Mouse (Mus musculus) brown adipose tissue, adult 24 weeks (tissue): ENCODE results near the gene Cep135. TPM values are rescaled to one million over a fixed set of nuclear protein-coding genes. Genes with fewer than 3 reads are reported as not detected.

Source experiments
- H3K27ac ChIP-seq: fragments of 200-500 bp; replicated peaks from 2 replicates; pipeline ENCODE4 v1.5.1; 2012; ENCODE audit warnings: low read depth, mild to moderate bottlenecking, low read length
- H3K4me1 ChIP-seq: fragments of 200-500 bp; 2 replicates; pipeline ENCODE4 v1.6.1; 2012; ENCODE audit warnings: low read length, mixed read lengths; ENCODE audit not compliant: control insufficient read depth, insufficient read depth, insufficient read length
- H3K4me3 ChIP-seq: fragments of 200-500 bp; 2 replicates; pipeline ENCODE4 v1.5.1; 2012; ENCODE audit warnings: low read depth, mild to moderate bottlenecking, low read length, moderate library complexity; ENCODE audit not compliant: insufficient read depth
- polyA plus RNA-seq: library from polyadenylated mRNA; stranded (reverse); fragments of >200 nt; gene quantifications from 2 replicates; pipeline ENCODE4 v1.2.4, GENCODE M21; 2012; ENCODE audit not compliant: missing spikeins, insufficient read depth, insufficient read length

Gene Cep135
- polyA plus RNA-seq, 1 experiment = 2.1 TPM

DNA sequence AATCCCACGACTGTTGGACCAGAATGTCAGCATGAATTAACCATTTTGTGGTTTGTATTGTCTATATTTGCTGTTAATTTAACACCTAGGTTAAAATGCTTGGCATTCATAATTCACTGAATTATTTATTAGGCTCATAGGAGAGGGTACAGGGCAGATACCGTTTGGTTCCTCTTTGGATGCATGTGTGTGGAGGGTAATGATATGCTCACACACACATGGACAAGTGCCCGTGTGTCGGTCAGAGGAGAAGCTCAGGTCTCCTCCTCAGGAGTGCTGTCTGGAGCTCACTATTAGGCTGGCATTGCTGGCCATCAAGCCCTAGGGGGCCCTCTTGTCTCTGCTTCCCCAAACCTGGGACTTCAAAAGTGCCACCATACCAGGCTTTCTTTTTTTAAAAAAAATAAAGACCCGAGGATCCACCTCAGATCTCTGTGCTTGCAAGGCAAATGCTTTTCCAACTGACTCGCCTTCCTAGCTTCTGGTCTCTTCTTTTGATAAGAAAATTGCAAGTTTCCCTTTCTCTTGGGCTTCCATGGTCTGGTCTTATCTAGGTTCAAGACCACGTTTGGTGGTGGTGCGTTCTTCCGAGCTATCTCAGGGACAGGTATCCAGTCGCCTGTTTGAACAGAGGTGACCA lies 99.6 kb downstream of the Cep135 start:
- no peak overlapping the region for H3K27ac ChIP-seq
- H3K4me3 ChIP-seq = no peak overlapping the region
- H3K4me1 ChIP-seq = no peaks in the 10 kb centered on the region

DNA sequence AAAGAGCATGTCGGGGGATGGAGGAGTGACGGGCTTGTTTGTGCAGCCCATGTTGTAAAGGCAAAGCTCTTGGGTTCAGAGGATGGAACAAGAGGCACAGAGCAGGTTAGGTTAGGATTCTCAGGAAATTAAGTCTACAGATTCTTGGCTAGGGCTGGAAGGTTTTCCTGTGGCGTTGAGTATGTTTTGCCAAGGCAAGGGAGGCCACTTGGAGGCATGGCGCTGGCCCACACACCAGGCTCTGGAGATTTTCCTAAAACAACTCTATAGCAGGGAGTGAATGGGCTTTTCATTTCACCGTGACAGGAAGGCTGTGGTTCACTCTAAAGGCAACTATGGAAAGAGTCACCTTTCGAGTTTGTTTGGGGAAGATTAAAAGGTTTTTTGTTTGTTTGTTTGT lies 100.1 kb downstream of the Cep135 start:
- Histone ChIP-seq H3K27ac (no peak overlapping the region), H3K4me3 (no peak overlapping the region), H3K4me1 (no peaks in the 10 kb centered on the region)

DNA sequence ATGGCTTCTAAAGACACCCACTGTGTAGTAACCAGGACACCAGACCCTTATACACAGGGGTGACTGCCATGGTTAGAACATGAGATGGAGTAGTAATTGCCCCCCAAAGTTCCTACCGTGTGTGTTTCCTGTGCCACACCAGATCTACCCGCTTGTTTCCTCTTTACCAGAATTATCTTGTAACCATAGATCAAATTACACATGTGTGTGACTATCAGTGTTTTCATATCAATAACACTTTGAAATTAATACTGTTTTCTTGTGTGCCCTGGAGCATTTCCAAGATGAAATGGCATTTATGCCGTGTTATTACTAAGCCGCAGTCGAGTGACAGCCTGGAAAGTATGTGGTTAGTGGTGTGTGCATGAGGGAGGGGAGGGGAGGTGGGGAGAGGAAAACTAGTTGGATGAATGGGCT lies 101.7 kb downstream of the Cep135 start:
- Histone ChIP-seq H3K4me1 (no peaks in the 10 kb centered on the region), H3K27ac (no peak overlapping the region), H3K4me3 (no peak overlapping the region)

DNA sequence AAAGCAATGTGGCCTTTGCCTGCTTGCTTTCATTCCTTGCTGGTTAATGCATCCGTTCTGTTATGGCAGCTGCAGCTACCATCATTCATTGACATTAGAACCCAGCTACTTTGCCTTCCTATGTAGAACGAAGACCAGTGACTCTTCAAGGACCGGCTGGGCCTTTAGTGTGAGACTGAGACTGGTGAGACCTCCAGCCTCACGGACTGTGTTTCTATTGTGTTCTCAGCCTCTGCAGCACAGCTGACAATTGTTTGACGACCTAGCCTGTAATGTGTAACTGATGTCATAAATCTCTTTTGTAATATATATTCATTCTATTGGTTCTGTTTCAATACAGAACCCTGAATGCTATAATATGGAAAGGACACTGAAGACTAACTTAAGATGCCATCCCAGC lies 102.8 kb downstream of the Cep135 start:
- Histone ChIP-seq H3K4me3 (no peak overlapping the region), H3K4me1 (no peaks in the 10 kb centered on the region), H3K27ac (no peak overlapping the region)

DNA sequence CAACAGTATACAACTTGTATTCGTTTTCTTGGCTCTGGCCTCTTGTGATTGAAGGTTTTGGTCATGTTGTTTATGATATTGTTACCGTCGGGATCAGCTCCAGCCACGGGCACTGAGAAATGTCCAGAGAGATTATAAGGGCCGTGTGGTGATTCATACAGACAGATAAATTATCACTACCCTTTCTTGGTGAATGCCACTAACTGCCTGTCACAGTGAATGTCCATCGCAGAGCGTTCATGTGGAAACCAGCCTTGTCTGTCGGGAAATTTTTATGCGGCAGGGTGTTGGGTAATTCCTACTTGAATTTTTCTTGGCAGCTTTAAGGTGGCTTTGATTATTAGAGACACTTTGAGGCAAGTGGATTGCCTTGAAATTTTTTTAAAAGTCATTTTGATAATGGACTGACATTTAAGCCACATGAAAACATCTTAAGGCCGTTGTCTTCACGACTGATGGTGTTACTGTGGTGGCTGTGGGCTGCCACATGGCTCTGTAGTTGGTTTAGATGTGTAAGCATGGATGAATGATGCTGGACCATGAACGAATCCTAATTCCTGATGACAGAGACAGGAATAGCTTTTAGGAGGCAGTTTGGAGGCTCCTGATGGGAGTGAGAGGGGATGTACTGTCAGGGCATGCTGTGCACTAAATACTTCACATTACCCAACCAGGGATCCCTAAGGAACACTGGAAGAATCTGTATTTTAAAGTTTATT lies 103.4 kb downstream of the Cep135 start:
- H3K4me3 ChIP-seq = no peak overlapping the region
- no peak overlapping the region for H3K27ac ChIP-seq
- no peaks in the 10 kb centered on the region for H3K4me1 ChIP-seq

Other genes starting within 250 kb of the Cep135 start
- not detected in 2 replicates for gene Nmu, start 224.9 kb upstream of the Cep135 start, polyA plus RNA-seq
- not detected in 2 replicates for gene Gm7271, start 104.7 kb upstream of the Cep135 start, polyA plus RNA-seq
- 9.6 and 12.7 TPM in 2 replicates for gene Exoc1, start 59.4 kb upstream of the Cep135 start, polyA plus RNA-seq
- gene C530008M17Rik, start 67.8 kb downstream of the Cep135 start, polyA plus RNA-seq = not detected in 2 replicates